Mouse (Mus musculus): Measurements from ENCODE around the gene Clmn. TPM values are rescaled to one million over a fixed set of nuclear protein-coding genes. Genes with fewer than 3 reads are reported as not detected.

The Clmn gene
- polyA plus RNA-seq (2011; ENCODE audit: insufficient read depth, insufficient read length, low replicate concordance, missing spikeins): 1.1 TPM in 1 of 2 replicates, not detected in the other

DNA sequence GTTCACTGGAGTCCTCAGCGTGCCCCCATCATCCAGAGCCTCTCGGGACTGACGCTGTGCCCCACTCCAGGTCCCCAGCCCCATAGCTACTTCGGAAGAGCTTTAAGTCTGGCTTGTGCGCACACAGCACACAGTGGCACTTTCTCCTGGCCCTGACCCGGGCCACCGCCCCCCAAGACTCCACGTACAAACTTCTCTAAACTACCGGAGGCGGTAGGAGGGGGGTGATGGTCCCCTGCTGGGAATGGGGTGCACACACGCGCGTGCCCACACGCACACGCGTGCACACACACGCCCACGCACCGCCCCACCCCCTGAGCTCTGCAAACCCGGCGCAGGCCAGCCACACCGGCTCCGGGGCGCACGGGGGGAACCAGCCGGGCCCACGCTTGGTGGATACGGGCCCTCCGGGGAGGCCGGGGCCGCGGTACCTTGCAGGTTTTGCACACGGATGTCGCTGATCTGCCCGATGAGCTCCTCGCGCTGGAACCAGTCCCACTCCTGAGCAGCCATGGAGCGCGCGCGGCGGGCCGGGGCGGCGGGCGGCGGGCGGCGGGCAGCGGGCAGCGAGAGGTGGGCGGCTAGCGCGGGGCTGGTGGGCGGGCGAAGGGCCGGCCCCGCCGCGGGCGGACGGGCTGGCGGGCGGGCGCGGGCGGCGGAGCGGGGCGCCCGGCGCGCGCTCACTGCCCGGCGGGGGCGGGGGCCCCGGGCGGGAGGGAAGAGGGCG, at the start of gene Clmn:
TSS of gene Clmn (minus strand) at position 638 of the 727 bp plus-strand sequence.
- Histone ChIP-seq H3K4me3 (replicated peaks; ENCODE audit: control insufficient read depth, low read depth, low read length) (no peak within 1 kb of the TSS), H3K27ac (ENCODE audit: control insufficient read depth, insufficient read depth, low read depth, low read length, poor library complexity) (no peak within 1 kb of the TSS; the same call in 1 of the 2 replicates), H3K4me1 (ENCODE audit: control insufficient read depth, insufficient read depth, low read length) (peaks cover 2% of the 10 kb centered on the region)
- WGBS: 8% methylated on average over 68 of the region's 80 CpGs
- TF ChIP-seq CTCF (IDR thresholded peaks at IDR 0.05; ENCODE audit: control insufficient read depth, insufficient read depth, low read length) (no peak), POLR2A (IDR thresholded peaks at IDR 0.05; ENCODE audit: borderline replicate concordance, control insufficient read depth, low read depth, low read length) (no peak)

DNA sequence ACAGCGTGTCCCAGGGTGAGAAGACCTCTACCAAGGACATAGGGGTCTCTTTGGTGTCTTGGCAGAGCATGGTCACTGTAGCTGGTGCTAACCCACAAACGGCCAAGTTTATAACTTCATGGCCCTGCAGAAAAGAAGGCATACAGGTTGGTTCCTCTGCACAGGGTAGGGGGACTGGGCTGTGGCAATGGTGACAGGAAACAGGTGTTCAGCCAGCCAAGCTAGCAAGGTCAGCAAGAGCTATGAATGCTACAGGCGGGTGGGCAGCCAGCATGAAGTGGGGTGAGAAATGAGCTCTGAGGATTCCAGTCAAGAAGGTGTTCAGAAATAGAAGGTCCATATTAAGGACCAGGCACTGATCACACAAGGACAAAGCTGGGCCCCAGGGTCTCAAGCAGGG, 48.1 kb upstream of the Clmn start:
- WGBS: 10% methylated on average over 3 of the region's 3 CpGs
- no peak overlapping the region for H3K4me3 ChIP-seq (replicated peaks; ENCODE audit: control insufficient read depth, low read depth, low read length)
- no peak overlapping the region for H3K27ac ChIP-seq (ENCODE audit: control insufficient read depth, insufficient read depth, low read depth, low read length, poor library complexity)
- TF ChIP-seq POLR2A (IDR thresholded peaks at IDR 0.05; ENCODE audit: borderline replicate concordance, control insufficient read depth, low read depth, low read length) (no peak), CTCF (IDR thresholded peaks at IDR 0.05; ENCODE audit: control insufficient read depth, insufficient read depth, low read length) (no peak)
- no peaks in the 10 kb centered on the region for H3K4me1 ChIP-seq (ENCODE audit: control insufficient read depth, insufficient read depth, low read length)

DNA sequence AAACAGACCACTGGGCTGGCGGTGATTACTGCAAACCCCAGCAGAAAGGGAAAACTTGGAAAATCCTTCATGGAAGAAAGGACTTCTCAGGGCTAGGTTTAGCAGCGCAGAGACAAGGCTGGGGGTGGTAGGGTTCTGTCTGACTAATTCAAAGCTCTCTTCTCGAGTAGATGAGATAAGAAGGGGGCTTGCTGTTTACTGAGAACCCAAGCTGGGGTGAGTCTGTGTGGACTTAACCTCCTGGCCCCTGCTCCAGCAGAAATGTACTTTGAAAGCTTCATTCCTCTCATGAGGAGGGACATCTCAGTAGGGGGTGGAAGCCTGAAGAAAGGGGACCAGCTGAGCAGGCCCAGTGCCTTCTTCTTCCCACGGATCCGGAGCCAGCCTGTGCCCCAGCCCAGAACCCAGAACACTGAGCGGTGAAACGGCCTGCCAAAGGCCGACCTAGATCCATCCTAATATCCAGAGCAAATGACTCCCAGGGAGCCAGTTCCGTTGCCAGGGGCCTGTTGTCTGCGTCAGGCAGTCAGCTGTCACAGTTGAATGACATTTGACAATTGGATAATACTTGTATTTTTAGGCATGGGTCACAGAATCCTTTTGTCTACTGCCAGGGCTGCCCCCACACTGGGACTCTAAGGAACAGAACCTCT, 47.5 kb upstream of the Clmn start:
- Histone ChIP-seq H3K4me3 (replicated peaks; ENCODE audit: control insufficient read depth, low read depth, low read length) (no peak overlapping the region), H3K4me1 (ENCODE audit: control insufficient read depth, insufficient read depth, low read length) (no peaks in the 10 kb centered on the region), H3K27ac (ENCODE audit: control insufficient read depth, insufficient read depth, low read depth, low read length, poor library complexity) (no peak overlapping the region)
- 74% methylated on average over 10 of the region's 10 CpGs for WGBS
- TF ChIP-seq CTCF (IDR thresholded peaks at IDR 0.05; ENCODE audit: control insufficient read depth, insufficient read depth, low read length) (no peak), POLR2A (IDR thresholded peaks at IDR 0.05; ENCODE audit: borderline replicate concordance, control insufficient read depth, low read depth, low read length) (no peak)

DNA sequence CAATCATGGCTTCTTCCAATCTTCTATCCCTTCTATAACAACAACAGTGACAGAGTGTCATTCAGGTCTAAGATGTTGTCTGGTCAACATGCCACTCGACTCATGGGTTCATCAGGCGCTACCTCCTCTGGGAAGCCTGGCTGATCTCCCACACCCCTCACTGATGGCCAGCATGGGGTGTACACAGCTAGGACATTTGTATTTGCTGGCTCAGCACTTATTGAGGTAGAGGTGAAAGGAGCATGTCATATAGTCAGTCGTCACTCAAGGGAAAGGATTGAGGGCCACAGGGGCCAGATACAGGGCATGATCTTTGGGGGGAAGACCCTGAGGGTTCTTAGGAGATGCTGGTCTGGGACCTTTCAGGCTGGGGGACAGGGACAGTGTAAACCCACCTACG, 44.9 kb upstream of the Clmn start:
- 79% methylated on average over 4 of the region's 4 CpGs for WGBS

DNA sequence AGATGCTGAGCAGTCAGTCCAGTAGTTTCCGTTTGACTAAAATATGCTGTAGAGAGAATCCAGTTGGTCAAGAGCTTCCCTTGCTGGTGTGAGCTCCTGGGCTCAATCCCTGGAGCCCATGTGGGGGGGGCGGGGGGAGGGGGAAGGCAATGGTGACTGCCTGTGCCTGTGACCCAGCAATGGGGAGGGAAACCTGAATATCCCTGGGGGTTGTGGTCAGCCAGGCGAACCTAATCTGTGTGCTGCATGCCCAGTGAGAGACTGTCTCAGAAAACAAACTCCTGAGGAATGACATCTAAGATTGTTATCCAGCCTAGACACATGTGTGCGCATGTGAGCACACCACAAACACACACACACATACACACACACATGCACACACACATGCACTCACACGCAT, 44.1 kb upstream of the Clmn start:
- no peak for TF ChIP-seq CTCF (IDR thresholded peaks at IDR 0.05; ENCODE audit: control insufficient read depth, insufficient read depth, low read length)
- TF ChIP-seq POLR2A (IDR thresholded peaks at IDR 0.05; ENCODE audit: borderline replicate concordance, control insufficient read depth, low read depth, low read length): no peak
- no peak overlapping the region for H3K27ac ChIP-seq (ENCODE audit: control insufficient read depth, insufficient read depth, low read depth, low read length, poor library complexity)
- H3K4me3 ChIP-seq (replicated peaks; ENCODE audit: control insufficient read depth, low read depth, low read length): no peak overlapping the region
- WGBS: 74% methylated on average over 5 of the region's 5 CpGs
- no peaks in the 10 kb centered on the region for H3K4me1 ChIP-seq (ENCODE audit: control insufficient read depth, insufficient read depth, low read length)

More for the DNA sequence above, 44.9 kb upstream of the Clmn start:
- Histone ChIP-seq H3K4me3 (replicated peaks; ENCODE audit: control insufficient read depth, low read depth, low read length) (no peak overlapping the region), H3K4me1 (ENCODE audit: control insufficient read depth, insufficient read depth, low read length) (no peaks in the 10 kb centered on the region), H3K27ac (ENCODE audit: control insufficient read depth, insufficient read depth, low read depth, low read length, poor library complexity) (no peak overlapping the region)
- TF ChIP-seq CTCF (IDR thresholded peaks at IDR 0.05; ENCODE audit: control insufficient read depth, insufficient read depth, low read length): no peak
- no peak for TF ChIP-seq POLR2A (IDR thresholded peaks at IDR 0.05; ENCODE audit: borderline replicate concordance, control insufficient read depth, low read depth, low read length)

DNA sequence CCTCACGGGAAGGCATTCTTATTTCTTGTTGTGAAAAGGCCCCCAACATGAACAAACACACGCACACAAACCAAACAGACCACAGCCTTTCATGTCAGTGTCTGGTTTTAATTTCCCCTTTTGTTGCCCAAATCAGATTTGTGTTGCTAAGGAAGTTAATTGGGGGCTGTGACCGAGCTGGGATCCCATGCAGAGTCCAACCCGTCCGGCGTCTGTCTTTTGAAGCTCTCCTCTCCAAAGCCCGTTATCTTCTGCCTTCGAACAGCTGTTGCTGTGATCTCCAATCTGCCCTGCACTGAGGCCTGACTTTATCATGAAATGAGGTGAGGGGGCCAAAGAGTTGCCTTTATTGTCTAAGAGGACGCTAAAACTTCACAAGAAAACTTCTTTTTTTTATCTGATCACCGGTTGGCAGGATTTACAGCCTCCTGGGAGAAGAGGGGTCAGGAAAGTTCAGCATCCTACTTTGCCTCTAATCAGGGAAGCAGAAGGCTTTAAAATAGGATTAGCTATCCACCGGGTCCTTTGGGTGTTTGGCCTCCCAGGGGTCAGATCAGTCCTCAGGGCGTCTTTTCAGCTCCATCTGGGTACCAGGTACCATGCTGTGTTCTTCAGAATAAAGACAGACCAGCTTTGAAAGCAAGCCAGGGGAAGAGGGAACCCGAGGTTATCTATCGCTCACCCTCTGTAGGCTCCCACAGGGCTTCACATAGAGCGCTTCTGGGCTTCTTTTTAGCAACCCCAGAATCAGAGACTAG, 43.3 kb upstream of the Clmn start:
- TF ChIP-seq CTCF (IDR thresholded peaks at IDR 0.05; ENCODE audit: control insufficient read depth, insufficient read depth, low read length): no peak
- TF ChIP-seq POLR2A (IDR thresholded peaks at IDR 0.05; ENCODE audit: borderline replicate concordance, control insufficient read depth, low read depth, low read length): no peak
- no peak overlapping the region for H3K4me3 ChIP-seq (replicated peaks; ENCODE audit: control insufficient read depth, low read depth, low read length)
- no peaks in the 10 kb centered on the region for H3K4me1 ChIP-seq (ENCODE audit: control insufficient read depth, insufficient read depth, low read length)
- 23% methylated on average over 15 of the region's 15 CpGs for WGBS
- H3K27ac ChIP-seq (ENCODE audit: control insufficient read depth, insufficient read depth, low read depth, low read length, poor library complexity): no peak overlapping the region

DNA sequence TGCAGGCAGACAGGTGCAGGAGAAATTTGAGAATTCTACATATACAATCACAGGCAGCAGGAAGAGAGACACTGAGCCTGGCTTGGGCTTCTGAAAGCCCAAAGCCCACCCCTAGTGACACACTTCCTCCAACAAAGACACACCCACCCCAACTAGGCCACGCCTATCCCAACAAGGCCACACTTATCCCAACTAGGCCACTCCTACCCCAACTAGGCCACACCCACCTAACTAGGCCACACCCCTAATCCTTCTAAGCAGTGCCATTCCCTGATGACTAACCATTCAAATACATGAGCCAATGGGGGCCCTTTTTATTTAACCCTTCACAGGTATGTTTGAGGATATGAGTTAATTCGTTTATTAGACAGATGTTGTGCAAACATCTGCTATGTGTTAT, 42.3 kb upstream of the Clmn start:
- no peak overlapping the region for H3K27ac ChIP-seq (ENCODE audit: control insufficient read depth, insufficient read depth, low read depth, low read length, poor library complexity)
- no peak for TF ChIP-seq CTCF (IDR thresholded peaks at IDR 0.05; ENCODE audit: control insufficient read depth, insufficient read depth, low read length)
- no peak for TF ChIP-seq POLR2A (IDR thresholded peaks at IDR 0.05; ENCODE audit: borderline replicate concordance, control insufficient read depth, low read depth, low read length)
- H3K4me1 ChIP-seq (ENCODE audit: control insufficient read depth, insufficient read depth, low read length): no peaks in the 10 kb centered on the region
- H3K4me3 ChIP-seq (replicated peaks; ENCODE audit: control insufficient read depth, low read depth, low read length): no peak overlapping the region
- 80% methylated on average over 2 of the region's 2 CpGs for WGBS

DNA sequence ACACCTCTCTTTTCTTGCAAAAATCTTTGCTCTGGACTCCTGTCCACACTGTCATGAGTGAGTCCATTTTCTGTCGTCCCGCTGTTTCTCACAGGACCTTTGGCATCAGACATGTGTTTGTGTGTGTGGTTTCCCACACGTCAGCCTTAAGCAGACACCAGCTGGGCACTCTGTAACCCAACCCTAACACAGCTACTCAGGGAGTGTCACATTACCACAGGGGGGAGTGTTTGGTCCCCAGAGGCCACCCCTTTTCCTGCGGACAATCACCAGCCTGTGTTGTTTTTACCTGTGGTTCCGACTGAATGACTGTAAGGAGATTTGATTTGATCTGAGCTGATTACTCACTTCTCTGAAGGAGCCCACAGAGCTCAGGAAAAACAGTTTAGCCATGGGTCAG, 39.3 kb upstream of the Clmn start:
- no peak for TF ChIP-seq POLR2A (IDR thresholded peaks at IDR 0.05; ENCODE audit: borderline replicate concordance, control insufficient read depth, low read depth, low read length)
- TF ChIP-seq CTCF (IDR thresholded peaks at IDR 0.05; ENCODE audit: control insufficient read depth, insufficient read depth, low read length): no peak
- H3K27ac ChIP-seq (ENCODE audit: control insufficient read depth, insufficient read depth, low read depth, low read length, poor library complexity): no peak overlapping the region; the same call in 1 of the 2 replicates

More for the DNA sequence above, 39.3 kb upstream of the Clmn start:
- H3K4me1 ChIP-seq (ENCODE audit: control insufficient read depth, insufficient read depth, low read length): no peaks in the 10 kb centered on the region
- WGBS: 19% methylated on average over 5 of the region's 5 CpGs
- H3K4me3 ChIP-seq (replicated peaks; ENCODE audit: control insufficient read depth, low read depth, low read length): no peak overlapping the region

Measured in bone marrow, adult 2 months (tissue).